Mouse (Mus musculus) limb, embryonic 10.5 days (tissue): ENCODE measurements around the gene Eif4e1b. TPM values are rescaled to one million over a fixed set of nuclear protein-coding genes. Genes with fewer than 3 reads are reported as not detected.

Experiments
- DNase-seq: peaks from one replicate; pipeline ENCODE4 v3.0.0-alpha.2; 2017; ENCODE audit warnings: low spot score
- H3K27ac ChIP-seq: fragments of 300-500 bp; sonication (generic); 2 replicates; pipeline ENCODE4 v1.5.1; 2016; ENCODE audit warnings: mild to moderate bottlenecking
- H3K27me3 ChIP-seq: fragments of 300-500 bp; sonication (generic); 2 replicates; pipeline ENCODE4 v1.6.1; 2016; ENCODE audit warnings: low read depth, mild to moderate bottlenecking; ENCODE audit not compliant: poor library complexity, severe bottlenecking
- H3K36me3 ChIP-seq: fragments of 300-500 bp; sonication (generic); 2 replicates; pipeline ENCODE4 v1.6.1; 2016; ENCODE audit warnings: mild to moderate bottlenecking, moderate library complexity
- H3K4me1 ChIP-seq: fragments of 300-500 bp; sonication (generic); 2 replicates; pipeline ENCODE4 v1.6.1; 2016
- H3K4me3 ChIP-seq: fragments of 300-500 bp; sonication (generic); 2 replicates; pipeline ENCODE4 v1.5.1; 2016; ENCODE audit warnings: mild to moderate bottlenecking, moderate library complexity
- H3K9me3 ChIP-seq: fragments of 300-500 bp; sonication (generic); replicated peaks from 2 replicates; pipeline ENCODE4 v1.6.1; 2016; ENCODE audit warnings: mild to moderate bottlenecking
- WGBS: fragments of 180-500 bp; shearing (Covaris S2); methylation state at CpG from one replicate; pipeline ENCODE4 v1.1.7; 2016; 5-methylcytosine and 5-hydroxymethylcytosine counted together
- polyA plus RNA-seq: library from polyadenylated mRNA; unstranded; fragments of >200 nt; fragmentation: Nextera tagmentation; extraction: Ambion mirVana; gene quantifications from 2 replicates; pipeline ENCODE4 v1.2.1, GENCODE M21; 2016

The Eif4e1b gene
- polyA plus RNA-seq, 1 experiment from 2014 or later, result not detected

- H3K9me3 ChIP-seq, result no peaks in the 10 kb centered on the region
- peaks cover 30% of the 10 kb centered on the region for H3K4me1 ChIP-seq
- H3K27ac ChIP-seq, result no peak overlapping the region
- no peak for DNase-seq
- peaks cover 74% of the 10 kb centered on the region for H3K27me3 ChIP-seq
- WGBS, result 46% methylated on average over 12 of the region's 12 CpGs
- H3K36me3 ChIP-seq, result no peaks in the 10 kb centered on the region
- H3K4me3 ChIP-seq, result no peak overlapping the region
These were observed 29.4 kb upstream of the Eif4e1b start for GRCm38 (mm10) chr13:54754169-54755080.

DNA sequence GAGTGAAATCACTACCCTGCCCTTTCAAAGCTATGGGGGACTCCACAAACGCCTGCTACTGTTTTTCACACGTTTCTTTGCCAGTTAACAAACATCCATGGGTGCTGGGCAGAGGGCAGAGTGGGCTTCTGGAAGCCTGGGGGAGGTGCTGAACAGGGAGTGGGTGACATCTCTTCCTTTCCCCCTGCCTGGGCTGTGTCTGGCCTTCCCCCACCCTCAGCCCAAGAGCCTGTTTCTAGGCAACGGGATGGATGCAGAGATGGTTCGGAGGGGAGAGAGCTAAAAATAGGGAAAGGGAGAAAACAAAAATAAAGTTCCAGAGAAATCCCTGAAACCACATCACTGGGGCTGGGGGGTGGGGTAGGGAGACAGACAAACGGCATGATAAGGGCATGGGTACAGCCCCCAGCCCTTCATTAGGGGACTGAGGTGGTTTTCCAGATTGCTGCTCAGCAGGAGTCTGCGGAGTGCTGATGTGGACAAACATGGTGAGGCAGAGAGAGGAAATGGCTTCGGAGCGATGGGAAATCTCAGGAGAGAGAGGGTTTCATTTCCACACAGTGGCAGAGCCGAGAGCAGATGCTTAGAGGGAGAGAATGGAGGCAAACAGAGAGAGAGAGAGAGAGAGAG is 28.5 kb upstream of the Eif4e1b start:
- Histone ChIP-seq H3K27me3 (peaks cover 74% of the 10 kb centered on the region), H3K27ac (no peak overlapping the region), H3K9me3 (no peaks in the 10 kb centered on the region), H3K36me3 (no peaks in the 10 kb centered on the region), H3K4me3 (no peak overlapping the region), H3K4me1 (peaks cover 31% of the 10 kb centered on the region)
- 37% methylated on average over 9 of the region's 9 CpGs for WGBS
- no peak for DNase-seq

GRCm38 (mm10) chr13:54756156-54756712 is 27.6 kb upstream of the Eif4e1b start:
- Histone ChIP-seq H3K4me1 (peaks cover 38% of the 10 kb centered on the region), H3K4me3 (no peak overlapping the region), H3K27me3 (peaks cover 76% of the 10 kb centered on the region), H3K27ac (no peak overlapping the region), H3K9me3 (no peaks in the 10 kb centered on the region), H3K36me3 (no peaks in the 10 kb centered on the region)
- WGBS, result 89% methylated on average over 8 of the region's 8 CpGs
- no peak for DNase-seq

DNA sequence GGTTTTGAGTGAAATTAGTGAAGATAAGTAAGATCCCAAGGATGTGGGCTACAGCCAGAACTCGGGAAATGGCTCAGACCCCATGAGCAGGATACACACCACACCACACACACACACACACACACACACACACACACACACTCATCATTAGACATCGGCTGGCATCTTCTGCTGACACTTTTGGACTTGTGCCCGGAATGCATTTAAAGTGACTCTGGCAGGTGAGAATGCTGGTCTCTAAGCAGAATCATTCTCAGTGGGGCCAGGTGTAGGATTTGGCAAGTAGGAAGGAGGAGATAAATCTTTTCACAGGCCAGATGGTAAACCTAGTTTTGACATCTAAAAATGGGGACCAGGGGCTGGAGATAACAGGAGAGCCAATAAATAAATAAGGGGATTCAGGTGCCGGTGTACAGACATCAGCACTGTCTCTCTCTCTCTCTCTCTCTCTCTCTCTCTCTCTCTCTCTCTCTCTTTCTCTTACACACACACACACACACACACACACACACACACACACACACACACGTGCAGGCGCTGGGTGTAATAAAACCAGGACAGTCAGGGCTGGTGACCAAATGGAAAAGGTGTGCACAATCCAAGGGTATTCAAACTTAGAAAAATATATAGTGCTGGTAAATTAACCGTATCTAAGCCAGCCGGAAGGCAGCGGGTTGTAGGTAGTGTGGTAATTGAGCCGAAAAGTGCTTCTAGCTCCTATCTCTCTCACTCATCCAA is 26.5 kb upstream of the Eif4e1b start:
- H3K36me3 ChIP-seq, result no peaks in the 10 kb centered on the region
- peaks cover 83% of the 10 kb centered on the region for H3K27me3 ChIP-seq
- 52% methylated on average over 10 of the region's 10 CpGs for WGBS
- peaks cover 38% of the 10 kb centered on the region for H3K4me1 ChIP-seq
- no peak for DNase-seq
- no peaks in the 10 kb centered on the region for H3K9me3 ChIP-seq
- H3K27ac ChIP-seq, result no peak overlapping the region
- peak overlapping the region; percentile 48 for H3K4me3 ChIP-seq

DNA sequence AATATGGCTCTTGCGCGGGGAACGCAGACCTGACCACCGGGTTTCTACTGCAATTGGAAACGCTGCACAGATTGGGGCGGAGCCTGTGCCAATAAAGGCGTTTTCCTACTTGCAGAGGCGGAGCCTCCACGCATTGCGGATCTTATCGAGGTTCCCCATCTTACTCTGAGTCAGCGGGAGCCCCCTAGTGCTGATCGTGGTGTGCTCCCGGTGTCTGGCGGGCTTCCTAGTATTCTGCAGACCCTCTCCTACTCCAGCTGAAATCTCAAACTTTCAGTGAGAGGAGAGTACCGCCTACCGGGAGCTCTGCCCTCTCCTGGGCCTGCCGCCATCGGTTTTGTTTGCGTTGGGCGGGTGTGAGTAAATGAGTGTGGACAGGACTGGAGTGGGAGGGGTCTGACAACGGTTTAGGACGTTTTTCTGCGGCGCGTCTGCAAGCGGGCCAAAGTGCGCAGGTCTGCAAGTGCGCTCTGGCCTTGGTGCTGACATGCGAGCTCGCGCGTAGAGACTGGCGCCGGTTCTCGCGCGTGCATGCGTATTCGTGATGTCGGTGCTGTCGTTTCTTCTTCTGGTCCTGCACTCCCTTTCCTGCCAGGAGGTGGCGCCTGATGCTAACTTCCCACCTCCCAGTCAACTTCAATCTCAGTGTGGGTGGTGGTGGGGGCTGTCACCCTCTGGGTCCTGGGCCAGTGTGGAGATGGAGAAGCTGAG is 25.6 kb upstream of the Eif4e1b start:
- H3K4me1 ChIP-seq, result peaks cover 38% of the 10 kb centered on the region
- WGBS, result under 1% methylated on average over 43 of the region's 43 CpGs
- H3K4me3 ChIP-seq, result peak overlapping the region; percentile 48
- H3K27me3 ChIP-seq, result peaks cover 83% of the 10 kb centered on the region
- no peaks in the 10 kb centered on the region for H3K36me3 ChIP-seq
- DNase-seq, result peak; percentile 92
- no peaks in the 10 kb centered on the region for H3K9me3 ChIP-seq
- H3K27ac ChIP-seq, result no peak overlapping the region

GRCm38 (mm10) chr13:54758756-54759470 is 24.9 kb upstream of the Eif4e1b start:
- peaks cover 87% of the 10 kb centered on the region for H3K27me3 ChIP-seq
- H3K27ac ChIP-seq, result no peak overlapping the region
- peaks cover 38% of the 10 kb centered on the region for H3K4me1 ChIP-seq
- no peaks in the 10 kb centered on the region for H3K9me3 ChIP-seq
- peak overlapping the region; percentile 48 for H3K4me3 ChIP-seq
- 2% methylated on average over 29 of the region's 29 CpGs for WGBS
- DNase-seq, result no peak
- H3K36me3 ChIP-seq, result no peaks in the 10 kb centered on the region

DNA sequence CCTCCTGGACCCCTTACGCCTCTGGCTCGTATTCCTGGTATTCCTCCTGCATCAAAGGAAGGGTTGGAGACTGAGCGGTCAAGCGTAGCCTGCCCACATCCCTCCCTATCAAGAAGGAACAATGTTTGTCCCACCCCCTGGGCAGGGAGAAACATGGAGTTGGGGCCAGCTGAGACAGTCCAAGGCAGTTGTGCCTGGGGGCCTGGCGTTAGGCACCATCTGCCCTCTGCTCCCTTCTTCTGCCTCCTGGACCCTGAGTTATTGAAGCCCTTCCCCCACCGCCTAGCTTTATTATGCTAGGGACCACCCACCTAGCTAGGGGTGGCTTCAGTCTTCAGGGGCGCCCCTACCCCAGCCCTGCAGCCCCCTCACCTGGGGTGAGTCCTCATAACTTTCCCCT is 24.3 kb upstream of the Eif4e1b start:
- peaks cover 87% of the 10 kb centered on the region for H3K27me3 ChIP-seq
- WGBS, result 10% methylated on average over 7 of the region's 7 CpGs
- H3K4me3 ChIP-seq, result no peak overlapping the region
- no peak overlapping the region; the same call in 1 of the 2 replicates for H3K27ac ChIP-seq
- peaks cover 38% of the 10 kb centered on the region for H3K4me1 ChIP-seq
- no peaks in the 10 kb centered on the region for H3K9me3 ChIP-seq
- H3K36me3 ChIP-seq, result no peaks in the 10 kb centered on the region
- DNase-seq, result no peak

DNA sequence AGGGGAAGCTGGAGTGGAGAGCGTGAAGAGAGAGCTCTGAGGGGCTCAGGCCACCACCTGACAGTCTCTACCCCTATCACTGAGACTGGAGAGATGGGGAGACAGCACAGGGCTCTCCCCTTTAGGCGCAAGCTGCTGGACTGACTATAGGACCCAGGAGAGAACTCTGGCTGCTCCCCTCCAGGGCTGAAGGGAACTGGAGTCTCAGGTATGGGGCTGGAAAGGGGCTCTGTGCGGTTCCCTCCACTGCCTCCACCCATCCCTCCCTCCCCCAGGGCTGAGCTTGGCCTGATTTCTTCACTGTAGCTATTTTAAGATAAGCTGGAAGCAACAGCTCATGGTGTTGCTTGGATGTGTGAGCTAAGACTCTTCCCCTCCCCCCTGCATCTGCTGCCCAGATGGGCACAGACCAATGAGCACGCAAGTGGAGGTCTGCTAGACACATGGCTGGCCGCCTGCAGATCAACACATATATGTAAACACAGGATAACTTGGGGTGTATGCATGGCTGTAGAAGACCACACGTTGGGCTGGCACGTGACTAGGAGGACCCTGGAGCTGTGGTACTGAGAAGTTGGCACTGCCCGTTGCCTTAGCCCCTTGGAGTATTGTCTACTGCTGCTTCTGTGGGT is 23.5 kb upstream of the Eif4e1b start:
- 56% methylated on average over 8 of the region's 8 CpGs for WGBS
- H3K27me3 ChIP-seq, result peaks cover 88% of the 10 kb centered on the region
- no peaks in the 10 kb centered on the region for H3K36me3 ChIP-seq
- DNase-seq, result peak; percentile 69
- H3K9me3 ChIP-seq, result no peaks in the 10 kb centered on the region
- peaks cover 43% of the 10 kb centered on the region for H3K4me1 ChIP-seq
- H3K27ac ChIP-seq, result peak overlapping the region; percentile 44; the same call in 1 of the 2 replicates
- H3K4me3 ChIP-seq, result no peak overlapping the region

DNA sequence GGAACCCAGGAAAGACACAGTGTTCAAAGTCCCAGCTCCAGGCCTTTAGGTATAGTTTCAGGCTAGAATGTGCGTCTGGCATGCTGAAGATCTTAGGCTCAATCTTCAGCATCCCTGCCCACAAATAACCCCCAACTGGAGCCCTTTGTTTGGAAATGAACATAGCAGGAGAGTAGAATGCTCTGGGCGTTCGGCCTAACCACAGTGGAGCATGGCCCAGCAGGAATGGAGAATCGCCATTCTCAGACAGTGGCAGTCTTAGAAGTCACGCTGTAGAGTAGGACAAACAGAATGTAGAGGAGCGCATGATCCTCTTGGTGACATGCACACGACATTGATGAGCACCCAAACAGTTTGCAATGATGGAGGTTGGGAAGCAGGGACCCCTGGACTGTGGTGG is 22.9 kb upstream of the Eif4e1b start:
- Histone ChIP-seq H3K4me1 (peaks cover 50% of the 10 kb centered on the region), H3K9me3 (no peaks in the 10 kb centered on the region), H3K36me3 (no peaks in the 10 kb centered on the region), H3K27me3 (peaks cover 88% of the 10 kb centered on the region), H3K27ac (no peak overlapping the region), H3K4me3 (no peak overlapping the region)
- DNase-seq, result no peak
- 84% methylated on average over 7 of the region's 7 CpGs for WGBS

DNA sequence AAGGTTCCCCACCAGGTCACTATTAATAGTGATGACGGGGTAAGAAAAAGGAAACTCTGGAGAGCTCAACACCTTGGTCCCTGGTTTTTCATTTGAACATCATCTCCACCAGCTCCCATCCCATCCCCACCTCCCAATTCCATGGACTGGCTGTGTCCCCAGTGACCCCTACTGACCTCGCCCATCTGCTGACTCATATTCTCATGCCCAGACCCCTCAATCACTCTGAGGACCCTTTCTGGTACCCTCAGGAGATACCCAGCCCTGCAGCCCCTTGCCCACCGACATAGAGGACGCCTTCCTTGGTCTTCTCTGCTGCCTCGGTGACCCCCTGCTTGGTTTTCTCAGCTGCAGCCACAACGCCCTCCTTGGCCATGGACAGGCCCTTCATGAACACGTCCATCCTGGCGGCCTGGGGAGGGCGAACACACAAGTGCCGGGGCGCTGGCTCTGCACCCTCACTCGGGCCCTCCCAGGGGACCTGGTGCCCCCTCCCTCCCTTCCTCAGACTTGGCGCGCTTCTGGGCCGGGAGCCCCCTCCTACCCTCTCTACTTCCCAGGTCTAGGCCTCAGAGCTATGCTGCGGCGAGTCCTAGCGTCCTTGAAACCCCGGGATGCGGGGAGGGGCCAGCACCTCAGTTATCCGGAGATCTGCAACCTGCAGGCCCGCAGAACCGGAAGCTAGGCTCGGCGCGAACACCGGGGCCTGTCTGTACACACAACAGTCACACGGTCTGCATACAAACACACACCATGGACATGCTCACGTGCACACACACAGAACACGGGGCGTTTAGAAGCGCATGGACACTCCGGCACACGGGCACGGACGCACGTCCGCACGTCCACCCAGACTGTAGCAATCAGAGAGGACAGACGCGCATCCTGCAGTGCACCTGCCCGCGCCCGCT is 18.3 kb upstream of the Eif4e1b start:
- Histone ChIP-seq H3K4me3 (peak overlapping the region; percentile 45), H3K9me3 (no peaks in the 10 kb centered on the region), H3K36me3 (no peaks in the 10 kb centered on the region), H3K4me1 (peaks cover 23% of the 10 kb centered on the region), H3K27ac (no peak overlapping the region), H3K27me3 (peaks cover 77% of the 10 kb centered on the region)
- DNase-seq, result peak; percentile 37
- WGBS, result 5% methylated on average over 44 of the region's 44 CpGs
